Comparison of ENCODE assay signal across 24 mouse cellular contexts in the genomic region with DNA sequence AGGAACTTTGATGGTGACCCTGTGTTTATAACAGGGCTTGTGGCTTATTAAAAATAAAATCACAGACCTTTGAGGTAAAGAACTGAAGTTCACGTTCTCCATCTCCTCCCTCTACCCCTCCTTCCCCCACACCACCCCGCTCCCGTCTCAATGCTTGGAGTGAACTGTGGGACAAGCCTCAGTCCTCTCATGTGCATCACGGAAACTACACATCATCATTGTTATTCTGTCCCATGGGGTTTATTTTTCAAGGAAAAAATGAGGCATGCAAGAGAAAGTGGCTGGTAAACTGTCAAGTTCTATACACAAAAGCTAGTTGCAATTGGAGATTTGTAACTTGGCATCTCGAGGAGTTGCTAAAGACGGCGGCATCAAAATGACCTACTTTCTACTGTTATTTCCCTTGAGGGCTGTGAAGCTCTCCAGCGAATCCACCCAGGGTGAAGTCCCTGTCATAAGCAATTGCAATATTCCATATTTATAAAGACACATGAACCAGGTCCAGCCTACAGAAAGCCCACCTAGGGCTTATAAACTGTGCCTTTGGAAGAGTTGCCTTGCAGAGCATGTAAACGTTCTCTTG.
A peak's percentile ranks its signal among the peaks of the same experiment; 100 is the strongest.
DNase-seq lines count a peak whose midpoint lies in the region; ATAC-seq and TF ChIP-seq lines count a peak whose summit lies in the region.
"Had no signal": no experiment of that assay in that cellular context is flagged by ENCODE, and none has a peak within 500 bp of the region (broad histone marks: within the 10 kb centered on the region; RNA-seq: fewer than 3 reads in every experiment).

No protein-coding gene starts in this region.

- ATAC-seq in lung, postnatal 0 days = peak; percentile 70
- ATAC-seq: CD4-positive, CD25-positive, alpha-beta regulatory T cell, adult 4 months; forebrain, embryonic 13.5 days; forebrain, postnatal 0 days; intestine, postnatal 0 days had no signal

- peak overlapping the region; percentile 62 for H3K27ac ChIP-seq in gastrocnemius, adult 2 months
- H3K27ac ChIP-seq in lung, postnatal 0 days (ENCODE audit: low read length) = no peak overlapping the region
- H3K27ac ChIP-seq: forebrain, embryonic 10.5 days; forebrain, embryonic 13.5 days; heart, adult 2 months; hindbrain, embryonic 12.5 days; hindbrain, embryonic 15.5 days had no signal

- H3K4me3 ChIP-seq in gastrocnemius, adult 2 months = peak overlapping the region; percentile 1
- no peak overlapping the region for H3K4me3 ChIP-seq in lung, postnatal 0 days (ENCODE audit: low read depth, low read length)
- H3K4me3 ChIP-seq: forebrain, embryonic 10.5 days; forebrain, embryonic 13.5 days; heart, adult 2 months; hindbrain, embryonic 12.5 days; hindbrain, embryonic 15.5 days had no signal

- no peak overlapping the region for H3K9ac ChIP-seq in lung, postnatal 0 days (replicated peaks; ENCODE audit: low read depth)
- H3K9ac ChIP-seq: forebrain, embryonic 13.5 days; forebrain, postnatal 0 days; hindbrain, embryonic 12.5 days; hindbrain, embryonic 15.5 days had no signal

- TF ChIP-seq EP300 in lung, postnatal 0 days (IDR thresholded peaks at IDR 0.05) = peak; percentile 68

- intact Hi-C loops in gastrocnemius, adult 2 months (cut with DNase I) = no loop called here

- H3K36me3 ChIP-seq in lung, postnatal 0 days (ENCODE audit: insufficient read depth, low read length) = no peaks in the 10 kb centered on the region
- H3K36me3 ChIP-seq: forebrain, embryonic 10.5 days; hindbrain, embryonic 12.5 days; hindbrain, embryonic 15.5 days had no signal

- H3K4me2 ChIP-seq in lung, postnatal 0 days (replicated peaks; ENCODE audit: low read depth, low read length) = no peak overlapping the region
- H3K4me2 ChIP-seq: forebrain, embryonic 13.5 days; heart, embryonic 11.5 days; hindbrain, embryonic 12.5 days; hindbrain, embryonic 15.5 days had no signal

- H3K4me1 ChIP-seq in lung, postnatal 0 days (ENCODE audit: insufficient read depth, low read depth, low read length) = no peaks in the 10 kb centered on the region; the same call in 1 of the 2 replicates

- no peak for DNase-seq in gastrocnemius, adult 2 months
- no peak for DNase-seq in gastrocnemius, adult 18-20 months (ENCODE audit: low spot score)
- no peak for DNase-seq in lung, postnatal 0 days (ENCODE audit: low spot score)
- no peak for DNase-seq in lung, postnatal 25 days (ENCODE audit: low spot score)
- DNase-seq in 3T3-L1 (ENCODE audit: low read depth, low spot score) = peak; percentile 24
- peak; percentile 56 for DNase-seq in Muller cell, postnatal 12 days (ENCODE audit: inconsistent ontology term)
- DNase-seq in spleen, postnatal 10 days (ENCODE audit: low spot score in 2 of 2) = no peak
- no peak for DNase-seq in embryo, embryonic 10 days (ENCODE audit: low spot score)
- DNase-seq: adrenal gland, adult 2 months; adrenal gland, postnatal 14 days; cerebellum, adult 11 months; cerebellum, adult 9-11 months; cerebellum, postnatal 25 days; embryo, embryonic 11 days; forebrain, postnatal 0 days; gastrocnemius, postnatal 25 days; heart, adult 2 months had no signal

- H3K9me3 ChIP-seq in lung, postnatal 0 days (ENCODE audit: low read length) = no peaks in the 10 kb centered on the region
- H3K9me3 ChIP-seq: forebrain, embryonic 10.5 days; forebrain, embryonic 13.5 days; hindbrain, embryonic 12.5 days; hindbrain, embryonic 15.5 days had no signal

- 69% methylated on average over 9 of the region's 9 CpGs for WGBS in lung, postnatal 0 days

- no peaks in the 10 kb centered on the region for H3K27me3 ChIP-seq in lung, postnatal 0 days (replicated peaks; ENCODE audit: insufficient read depth, low read length)
- H3K27me3 ChIP-seq: hindbrain, embryonic 12.5 days; hindbrain, embryonic 15.5 days had no signal

- TF ChIP-seq CTCF in gastrocnemius, adult 2 months (IDR thresholded peaks at IDR 0.05) = no peak
- no peak for TF ChIP-seq CTCF in lung, postnatal 0 days (IDR thresholded peaks at IDR 0.05)

Comparison
In these comparisons a context has a peak if more than half of its experiments do, and no peak if none do; other contexts are left out.
1. DNase-seq: peak in 3T3-L1 (single experiment) and Muller cell, postnatal 12 days (single experiment); none in gastrocnemius, adult 2 months (single experiment), gastrocnemius, adult 18-20 months (single experiment), lung, postnatal 0 days (single experiment), lung, postnatal 25 days (single experiment), spleen, postnatal 10 days (0 of 2) and embryo, embryonic 10 days (single experiment).